Mouse (Mus musculus): Measurements from ENCODE around the gene Cnr2. TPM values are rescaled to one million over a fixed set of nuclear protein-coding genes. Genes with fewer than 3 reads are reported as not detected.

The Cnr2 gene
- total RNA-seq, 4 experiments from 2014 or later: 0.08 to 0.98 (median 0.92) TPM; not detected in 1

- no peak for DNase-seq (ENCODE audit: low spot score in 2 of 2)
Observed at GRCm38 (mm10) chr4:135962946-135963345, 67.8 kb downstream of the Cnr2 start.

DNA sequence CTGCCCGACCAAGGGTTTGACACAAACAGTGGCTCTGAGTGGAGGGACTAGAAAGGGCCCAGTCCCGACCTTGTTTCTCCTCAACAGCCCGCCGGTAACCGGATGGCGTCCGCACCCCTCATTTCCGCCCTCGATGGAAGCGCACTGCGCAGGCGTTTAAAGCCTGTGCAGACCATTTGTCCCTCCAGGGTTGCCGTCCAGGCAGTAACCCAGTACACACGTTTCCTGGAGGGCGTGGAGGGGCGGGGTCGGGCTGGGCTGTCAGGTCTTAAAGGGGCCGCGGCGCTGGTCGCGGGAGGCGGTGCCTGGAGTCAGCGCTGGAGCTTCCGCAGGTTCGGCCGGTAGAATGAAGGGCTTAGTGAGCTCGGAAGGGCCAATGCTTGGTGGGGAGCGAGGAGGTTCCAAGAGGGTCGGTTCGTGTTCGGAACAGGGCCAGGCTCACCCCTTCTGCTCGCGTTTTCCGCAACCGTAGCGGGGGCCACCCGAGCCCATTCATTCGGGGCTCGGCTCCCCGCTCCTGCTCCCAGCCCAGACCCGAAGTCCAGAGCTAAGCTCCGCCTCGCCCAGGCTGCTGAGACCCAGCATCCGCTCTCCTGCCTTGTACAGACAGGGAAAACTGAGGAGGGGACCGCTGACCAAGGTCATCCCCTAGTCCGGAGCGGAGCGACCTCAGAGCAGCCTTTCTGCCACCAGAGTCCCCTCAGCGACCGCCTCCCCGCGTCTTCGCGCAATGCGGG, 68.4 kb downstream of the Cnr2 start, which contains the start of gene Gale:
Gene Gale, plus strand, starts transcription at position 271 of the 737 bp plus-strand sequence.
- DNase-seq (ENCODE audit: low spot score in 2 of 2): peak; percentile 91 to 93

DNA sequence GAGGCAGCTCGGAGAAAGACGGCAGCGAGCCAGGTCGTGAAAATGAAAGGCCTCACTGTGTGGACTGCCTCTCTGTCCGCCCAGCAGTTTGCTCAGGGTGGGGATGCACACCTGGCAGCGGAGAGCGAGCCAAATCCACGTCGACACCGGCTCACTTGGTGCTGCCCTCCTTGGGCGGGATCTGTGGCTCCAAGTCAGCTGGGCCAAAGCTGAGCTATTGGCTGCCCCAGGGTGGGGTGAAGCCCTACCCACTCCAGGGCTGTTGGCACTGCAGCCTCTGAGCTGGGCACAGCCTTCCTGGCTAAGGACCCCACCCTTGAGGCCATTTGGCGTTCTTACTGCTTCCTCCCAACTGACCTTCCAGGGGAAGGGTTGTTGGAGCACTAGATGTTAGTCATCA, 69.2 kb downstream of the Cnr2 start:
- DNase-seq (ENCODE audit: low spot score in 2 of 2): no peak

DNA sequence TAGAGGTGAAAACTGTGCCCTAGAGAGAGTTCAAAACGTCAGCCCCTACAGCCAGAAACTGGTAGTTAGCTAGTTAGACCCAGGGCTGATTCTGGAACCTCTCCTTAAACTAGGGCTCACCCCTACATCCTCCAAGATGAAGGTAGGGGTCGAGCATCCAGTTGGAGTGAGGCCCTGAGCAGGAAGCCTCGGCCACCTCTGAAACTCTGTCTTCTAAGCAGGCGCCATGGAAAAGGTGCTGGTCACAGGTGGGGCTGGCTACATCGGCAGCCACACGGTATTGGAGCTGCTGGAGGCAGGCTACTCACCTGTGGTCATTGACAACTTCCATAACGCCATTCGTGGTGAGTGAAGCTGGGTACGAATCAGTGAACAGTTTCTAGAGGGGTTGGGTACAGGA, 69.9 kb downstream of the Cnr2 start:
- no peak for DNase-seq (ENCODE audit: low spot score in 2 of 2)

DNA sequence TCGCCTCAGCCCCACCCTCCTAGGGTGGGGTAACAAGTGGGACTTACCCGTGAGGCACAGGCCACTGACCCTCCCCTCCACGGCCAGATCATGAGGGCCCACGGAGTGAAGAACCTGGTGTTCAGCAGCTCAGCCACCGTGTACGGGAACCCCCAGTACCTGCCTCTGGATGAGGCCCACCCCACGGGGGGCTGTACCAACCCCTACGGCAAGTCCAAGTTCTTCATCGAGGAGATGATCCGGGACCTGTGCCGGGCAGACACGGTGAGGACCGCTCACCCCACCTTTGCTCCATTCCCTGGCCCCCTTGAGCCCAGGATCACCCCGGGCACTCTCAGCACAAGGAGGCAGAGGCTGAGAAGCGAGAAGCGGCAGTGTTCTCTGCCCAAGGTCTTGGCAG, 71.1 kb downstream of the Cnr2 start:
- no peak for DNase-seq (ENCODE audit: low spot score in 2 of 2)

GRCm38 (mm10) chr4:135967086-135967760, 72.0 kb downstream of the Cnr2 start:
- DNase-seq (ENCODE audit: low spot score in 2 of 2): no peak

DNA sequence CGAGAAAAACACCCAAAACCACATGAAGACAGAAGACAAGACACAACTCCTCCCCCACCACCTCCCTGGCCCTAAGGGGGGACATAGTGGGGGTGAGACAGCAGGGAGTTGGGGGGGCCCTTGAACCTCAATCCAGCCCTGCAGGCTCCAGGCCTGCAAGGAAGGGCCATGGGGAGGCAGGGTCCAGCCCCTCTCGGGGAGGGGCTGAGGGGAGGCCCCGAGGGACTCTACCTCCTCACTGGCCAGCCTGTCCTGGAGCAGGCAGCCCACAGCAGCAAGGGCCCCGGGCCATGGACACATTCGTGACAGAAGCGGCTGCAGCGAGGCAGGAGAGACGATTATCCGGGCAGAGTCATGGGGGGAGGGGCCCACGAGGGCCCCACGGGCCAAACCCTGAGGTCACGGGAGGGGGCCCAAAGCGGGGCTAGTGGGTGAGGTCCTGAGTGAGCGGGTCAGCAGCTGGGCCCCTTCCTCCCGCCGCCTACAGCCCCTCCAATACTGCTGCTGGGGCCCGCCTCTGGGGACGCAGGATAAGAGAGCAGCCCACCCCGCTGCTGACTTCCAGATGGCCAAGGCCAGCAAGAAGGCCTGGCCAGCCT, 73.2 kb downstream of the Cnr2 start:
- no peak for DNase-seq (ENCODE audit: low spot score in 2 of 2)

- DNase-seq (ENCODE audit: low spot score in 2 of 2): no peak
Observed at GRCm38 (mm10) chr4:135969070-135969750, 74.0 kb downstream of the Cnr2 start.

Other genes with a start within 250 kb of the Cnr2 start
- gene Ifnlr1, start 209.1 kb upstream of the Cnr2 start, total RNA-seq (2022): under 1 TPM; 0.16 to 0.52 (median 0.17) TPM
- under 1 TPM in 1 of 4 experiments, not detected in 3; 0.21 TPM for gene Il22ra1, start 167.2 kb upstream of the Cnr2 start, total RNA-seq (2022)
- under 1 TPM; 0.59 to 0.76 (median 0.69) TPM for gene Myom3, start 135.7 kb upstream of the Cnr2 start, total RNA-seq (2022)
- 10 to 100 TPM; 67.9 to 91.9 (median 79.9) TPM for gene Srsf10, start 39.6 kb upstream of the Cnr2 start, total RNA-seq (2022)
- 10 to 100 TPM; 47.2 to 86.0 (median 47.7) TPM for gene Pnrc2, start 21.5 kb upstream of the Cnr2 start, total RNA-seq (2022)
- gene Fuca1, start 25.3 kb downstream of the Cnr2 start, total RNA-seq (2022): 10 to 100 TPM; 51.2 to 73.5 (median 59.2) TPM
- gene Hmgcl, start 51.1 kb downstream of the Cnr2 start, total RNA-seq (2022): 10 to 100 TPM; 34.6 to 39.1 (median 37.6) TPM
- gene Gale, start 68.3 kb downstream of the Cnr2 start, total RNA-seq (2022): 10 to 100 TPM; 22.3 to 28.1 (median 26.3) TPM
- gene Lypla2, start 77.2 kb downstream of the Cnr2 start, total RNA-seq (2022): 100 to 1,000 TPM in 2 of 4 experiments, 10 to 100 TPM in 2; 94.3 to 103 (median 98.5) TPM
- 10 to 100 TPM; 79.8 to 89.2 (median 83.7) TPM for gene Pithd1, start 91.9 kb downstream of the Cnr2 start, total RNA-seq (2022)
- 10 to 100 TPM; 26.3 to 30.5 (median 28.8) TPM for gene Eloa, start 126.4 kb downstream of the Cnr2 start, total RNA-seq (2022)
- 100 to 1,000 TPM; 193 to 354 (median 274) TPM for gene Rpl11, start 158.0 kb downstream of the Cnr2 start, total RNA-seq (2022)
- 10 to 100 TPM; 40.5 to 59.5 (median 48.7) TPM for gene Id3, start 248.1 kb downstream of the Cnr2 start, total RNA-seq (2022)

Data from layer of hippocampus, adult 8-10 months (tissue).